Mouse (Mus musculus) naive thymus-derived CD4-positive, alpha-beta T cell, adult 5 months (primary cell): ENCODE data around the gene Pigyl. TPM values are rescaled to one million over a fixed set of nuclear protein-coding genes. Genes with fewer than 3 reads are reported as not detected.

Experiments used
- polyA plus RNA-seq: library from polyadenylated mRNA; unstranded; fragments of 100-300 nt; shearing (Covaris generic); gene quantifications from one replicate; pipeline ENCODE4 v1.2.1, GENCODE M21; 2017

Pigyl gene
- 14.0 TPM for polyA plus RNA-seq

GRCm38 (mm10) chr9:22156497-22157245 lies at the start of gene Pigyl:
Gene Pigyl (plus strand): TSS chr9:22156846.

GRCm38 (mm10) chr9:22116740-22117426 lies 39.8 kb upstream of the Pigyl start, which contains the start of gene Elof1:
Gene Elof1 (minus strand): TSS chr9:22117172.

GRCm38 (mm10) chr9:22135644-22136390 lies 20.8 kb upstream of the Pigyl start, which contains the start of gene Acp5:
Gene Acp5 (minus strand): TSS chr9:22135711.

GRCm38 (mm10) chr9:22188025-22188611 lies 31.5 kb downstream of the Pigyl start, which contains the start of gene Zfp872:
Gene Zfp872 (plus strand): TSS chr9:22188090.

Other genes starting within 250 kb of the Pigyl start
- gene Rab3d, start 238.7 kb upstream of the Pigyl start, polyA plus RNA-seq: 9.3 TPM
- gene Ccdc159, start 229.4 kb upstream of the Pigyl start, polyA plus RNA-seq: not detected
- not detected for gene Tmem205, start 229.3 kb upstream of the Pigyl start, polyA plus RNA-seq
- gene Plppr2, start 219.8 kb upstream of the Pigyl start, polyA plus RNA-seq: 0.40 TPM
- 5.6 TPM for gene Swsap1, start 201.1 kb upstream of the Pigyl start, polyA plus RNA-seq
- not detected for gene Epor, start 193.3 kb upstream of the Pigyl start, polyA plus RNA-seq
- not detected for gene Rgl3, start 167.4 kb upstream of the Pigyl start, polyA plus RNA-seq
- not detected for gene Ccdc151, start 154.2 kb upstream of the Pigyl start, polyA plus RNA-seq
- gene Prkcsh, start 154.0 kb upstream of the Pigyl start, polyA plus RNA-seq: 65.6 TPM
- not detected for gene Elavl3, start 104.8 kb upstream of the Pigyl start, polyA plus RNA-seq
- gene Gm49318, start 85.6 kb upstream of the Pigyl start, polyA plus RNA-seq: not detected
- gene Zfp653, start 85.5 kb upstream of the Pigyl start, polyA plus RNA-seq: 32.1 TPM
- gene Ecsit, start 71.4 kb upstream of the Pigyl start, polyA plus RNA-seq: 39.9 TPM
- not detected for gene Cnn1, start 57.6 kb upstream of the Pigyl start, polyA plus RNA-seq
- 22.8 TPM for gene Elof1, start 39.7 kb upstream of the Pigyl start, polyA plus RNA-seq
- 256 TPM for gene Acp5, start 21.1 kb upstream of the Pigyl start, polyA plus RNA-seq
- not detected for gene Zfp872, start 31.2 kb downstream of the Pigyl start, polyA plus RNA-seq
- 68.4 TPM for gene Zfp809, start 68.9 kb downstream of the Pigyl start, polyA plus RNA-seq
- 0.88 TPM for gene Zfp599, start 103.0 kb downstream of the Pigyl start, polyA plus RNA-seq
- 14.0 TPM for gene Zfp810, start 150.8 kb downstream of the Pigyl start, polyA plus RNA-seq
- gene Anln, start 232.3 kb downstream of the Pigyl start, polyA plus RNA-seq: 0.77 TPM